Mouse (Mus musculus): ENCODE results near the gene Olfr92.
"Not testable (repeated sequence)": the region's sequence is repeated elsewhere in the genome, so short reads cannot be mapped to it uniquely, and the experiment has no call there.

The Olfr92 gene

DNA sequence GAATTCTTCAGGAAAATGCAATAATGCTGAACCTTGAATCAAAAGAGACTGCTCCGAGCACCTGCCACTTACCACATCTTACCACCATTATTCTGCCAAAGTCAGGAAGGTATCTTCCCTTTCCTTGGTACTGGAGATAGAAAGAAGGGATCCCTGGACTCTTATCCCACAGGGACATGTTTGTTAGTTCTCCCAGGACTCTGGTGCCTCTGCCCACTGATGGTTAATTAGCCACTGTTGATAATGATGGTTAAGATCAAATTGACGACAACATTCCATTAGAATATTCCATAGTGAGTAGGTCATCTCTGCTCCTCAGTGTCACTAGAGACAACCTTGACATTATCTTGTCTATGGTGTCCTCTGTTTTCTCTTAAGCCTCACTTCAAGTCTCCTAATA lies at the start of gene Olfr92:
Olfr92 (minus strand) TSS at position 101 of the 400 bp plus-strand sequence.
- in situ Hi-C loops (cut with MseI, MboI) = loop anchor here in 1 of 2 experiments (10.0 kb wide), 1 partner anchor 1395 kb away; no protein-coding TSS in a partner anchor

DNA sequence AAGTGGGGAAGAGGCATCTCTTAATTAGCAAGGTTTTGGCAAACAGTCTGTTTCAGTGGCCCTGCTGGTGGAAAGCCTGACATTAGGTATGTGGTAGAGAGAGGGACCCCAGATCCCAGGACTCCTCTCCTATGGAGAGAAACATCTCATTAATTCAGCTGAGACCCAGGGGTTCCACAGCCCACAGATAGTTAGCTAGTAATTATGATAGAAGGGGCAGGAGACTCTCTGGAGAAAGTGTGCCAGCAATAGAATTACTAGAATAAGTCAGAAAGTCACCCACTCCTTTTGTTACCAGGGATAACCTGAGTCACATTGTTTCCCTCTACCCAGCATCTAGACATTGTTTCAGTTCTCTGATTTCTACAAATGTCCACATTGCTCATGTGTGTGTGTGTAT lies 41.5 kb upstream of the Olfr92 start, which contains the start of gene Olfr93:
Olfr93 (minus strand) TSS at position 101 of the 400 bp plus-strand sequence.
- in situ Hi-C loops (cut with MseI, MboI) = no loop called here

DNA sequence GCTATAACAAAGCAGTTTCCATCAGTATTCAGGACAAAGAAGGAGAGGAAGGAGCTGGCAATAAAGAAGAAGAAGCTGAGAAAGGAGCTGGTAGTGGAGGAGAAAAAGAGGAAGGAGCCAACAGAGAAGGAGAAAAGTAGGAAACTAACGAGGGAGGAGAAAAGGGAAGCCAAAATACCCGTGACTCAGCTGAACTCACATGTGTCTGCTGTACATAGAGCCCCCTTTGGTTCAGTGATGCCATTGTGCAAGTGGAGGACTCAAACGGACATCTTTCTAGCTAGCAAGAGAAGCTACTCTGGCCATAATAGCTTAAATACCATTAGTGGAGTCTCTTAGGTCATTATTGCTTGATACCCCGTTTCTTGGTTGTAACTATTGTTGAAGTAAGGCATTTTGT lies 11.5 kb upstream of the Olfr92 start:
- in situ Hi-C loops (cut with MseI, MboI) = not testable (repeated sequence)

DNA sequence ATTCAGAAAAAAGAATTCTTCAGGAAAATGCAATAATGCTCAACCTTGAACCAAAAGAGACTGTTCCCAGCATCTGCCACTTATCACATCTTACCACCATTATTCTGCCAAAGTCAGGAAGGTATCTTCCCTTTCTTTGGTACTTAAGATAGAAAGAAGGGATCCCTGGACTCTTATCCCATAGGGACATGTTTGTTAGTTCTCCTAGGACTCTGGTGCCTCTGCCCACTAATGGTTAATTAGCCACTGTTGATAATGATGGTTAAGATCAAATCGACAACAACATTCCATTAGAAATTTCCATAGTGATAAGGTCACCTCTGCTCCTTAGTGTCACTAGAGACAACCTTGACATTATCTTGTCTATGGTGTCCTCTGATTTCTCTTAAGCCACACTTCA lies 21.7 kb downstream of the Olfr92 start, which contains the start of gene Olfr91:
Olfr91 (minus strand) TSS at position 101 of the 400 bp plus-strand sequence.
- in situ Hi-C loops (cut with MseI, MboI) = no loop called here

DNA sequence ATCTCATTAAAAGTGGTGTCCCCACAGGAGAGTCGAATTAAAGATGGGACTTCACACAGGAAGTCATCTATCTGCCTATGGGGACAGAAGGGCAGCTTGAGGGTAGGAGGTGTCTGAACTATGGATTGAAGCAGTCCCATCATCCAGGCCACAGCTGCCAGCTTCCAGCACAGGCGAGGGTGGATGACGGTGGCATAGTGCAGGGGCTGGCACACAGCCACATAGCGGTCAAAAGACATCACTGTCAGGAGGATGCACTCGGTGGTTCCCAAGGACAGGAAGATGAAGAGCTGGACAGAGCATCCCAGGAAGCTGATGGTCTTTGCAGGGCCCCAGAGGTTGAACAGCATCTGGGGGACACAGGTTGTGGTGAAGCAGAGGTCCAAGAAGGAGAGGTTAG lies 26.6 kb downstream of the Olfr92 start:
- in situ Hi-C loops (cut with MseI, MboI) = no loop called here

DNA sequence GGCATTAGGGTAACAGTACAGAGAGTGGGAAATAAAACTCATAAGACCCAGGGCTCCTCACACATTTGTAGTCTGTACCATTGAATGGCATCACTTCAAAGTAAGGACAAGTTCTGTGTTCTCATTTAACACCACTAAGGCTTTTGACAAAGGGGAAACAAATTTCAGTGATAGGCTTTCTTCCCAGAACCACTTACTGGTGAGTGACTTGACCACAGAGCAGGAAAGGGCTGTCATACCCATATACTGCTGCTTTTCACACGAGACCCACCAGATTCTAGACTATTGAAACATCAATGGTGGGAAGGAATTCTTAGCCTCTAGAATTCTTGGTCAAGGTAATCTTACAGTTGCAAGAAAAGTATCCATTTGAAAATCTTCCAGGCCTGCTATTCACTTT lies 27.7 kb downstream of the Olfr92 start:
- in situ Hi-C loops (cut with MseI, MboI) = no loop called here

DNA sequence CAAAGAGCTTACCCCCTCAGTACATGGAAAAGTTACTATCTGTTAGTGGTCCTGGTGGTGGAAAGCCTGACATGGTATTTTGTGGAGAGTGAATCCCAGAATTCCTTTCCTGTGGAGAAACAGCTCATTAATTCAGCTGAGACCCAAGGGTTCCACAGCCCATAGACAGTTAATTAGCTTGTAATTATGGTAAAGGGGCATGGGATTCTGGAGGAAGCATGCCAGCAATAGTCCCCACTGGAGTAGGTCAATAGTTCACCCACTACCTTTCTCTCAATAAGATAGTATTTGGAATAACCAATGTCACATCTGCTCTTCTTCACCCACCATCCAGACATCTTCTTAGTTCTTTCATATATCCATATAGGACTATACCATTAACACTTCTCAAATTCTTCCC lies 31.5 kb downstream of the Olfr92 start, which contains the start of gene Olfr90:
Olfr90 (minus strand) TSS at position 101 of the 400 bp plus-strand sequence.
- in situ Hi-C loops (cut with MseI, MboI) = loop anchor here in 1 of 2 experiments (10.0 kb wide), 1 partner anchor 1354 kb away; no protein-coding TSS in a partner anchor

DNA sequence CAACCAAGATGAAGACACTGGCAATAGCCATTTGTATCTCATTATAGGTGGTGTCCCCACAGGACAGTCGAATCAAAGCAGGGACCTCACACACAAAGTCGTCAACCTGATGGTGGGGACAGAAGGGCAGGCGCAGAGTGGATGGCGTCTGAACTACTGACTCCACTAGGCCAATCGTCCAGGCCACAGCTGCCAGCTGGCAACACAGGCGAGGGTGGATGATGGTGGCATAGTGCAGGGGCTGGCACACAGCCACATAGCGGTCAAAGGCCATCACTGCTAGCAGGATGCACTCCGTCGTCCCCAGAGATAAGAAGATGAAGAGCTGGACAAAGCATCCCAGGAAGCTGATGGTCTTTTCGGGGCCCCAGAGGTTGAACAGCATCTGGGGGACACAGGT lies 34.3 kb downstream of the Olfr92 start:
- in situ Hi-C loops (cut with MseI, MboI) = loop anchor here in 1 of 2 experiments (10.0 kb wide), 1 partner anchor 1351 kb away; no protein-coding TSS in a partner anchor

DNA sequence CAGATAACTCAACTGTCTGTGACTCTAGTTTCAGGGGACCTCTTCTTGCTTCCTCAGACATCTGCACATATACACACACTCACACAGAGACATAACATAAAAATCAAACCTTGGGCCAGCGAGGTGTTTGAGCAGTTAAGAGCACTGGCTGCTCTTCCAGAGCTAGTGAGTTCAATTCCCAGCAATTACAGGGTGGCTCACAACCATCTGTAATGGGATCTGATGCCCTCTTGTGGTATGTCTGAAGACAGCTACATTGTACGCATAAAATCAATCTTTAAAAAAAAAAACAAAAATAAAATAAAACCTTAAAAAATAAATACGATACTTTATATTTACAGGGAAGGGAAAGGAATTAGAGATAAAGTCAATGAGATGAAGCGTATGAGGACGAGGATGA lies 35.3 kb downstream of the Olfr92 start:
- in situ Hi-C loops (cut with MseI, MboI) = loop anchor here in 1 of 2 experiments (5.0 to 10.0 kb wide), 2 partner anchors 118 to 1350 kb away; partner anchors contain the start of gene Olfr94

DNA sequence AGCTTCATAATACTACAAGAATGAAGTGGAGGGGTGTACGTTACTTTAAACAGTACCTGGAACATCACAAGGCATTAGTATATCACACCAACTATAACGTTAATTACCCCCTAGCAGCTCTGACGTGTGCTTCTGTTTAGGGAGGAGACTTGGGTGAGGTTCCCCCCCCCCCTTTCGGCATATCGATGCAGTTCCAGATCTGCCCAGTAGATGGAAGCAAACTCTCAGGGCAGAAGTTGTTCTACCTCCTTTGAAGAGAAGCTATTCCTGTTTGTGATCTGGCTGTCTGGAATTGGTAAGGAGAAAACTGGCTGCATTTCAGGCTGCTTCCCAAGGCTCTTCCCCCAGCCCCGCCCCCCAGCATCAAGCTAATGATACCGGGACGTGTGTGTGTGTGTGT lies 36.6 kb downstream of the Olfr92 start:
- in situ Hi-C loops (cut with MseI, MboI) = loop anchor here in 1 of 2 experiments (5.0 to 10.0 kb wide), 2 partner anchors 119 to 1349 kb away; partner anchors contain the start of gene Olfr94

DNA sequence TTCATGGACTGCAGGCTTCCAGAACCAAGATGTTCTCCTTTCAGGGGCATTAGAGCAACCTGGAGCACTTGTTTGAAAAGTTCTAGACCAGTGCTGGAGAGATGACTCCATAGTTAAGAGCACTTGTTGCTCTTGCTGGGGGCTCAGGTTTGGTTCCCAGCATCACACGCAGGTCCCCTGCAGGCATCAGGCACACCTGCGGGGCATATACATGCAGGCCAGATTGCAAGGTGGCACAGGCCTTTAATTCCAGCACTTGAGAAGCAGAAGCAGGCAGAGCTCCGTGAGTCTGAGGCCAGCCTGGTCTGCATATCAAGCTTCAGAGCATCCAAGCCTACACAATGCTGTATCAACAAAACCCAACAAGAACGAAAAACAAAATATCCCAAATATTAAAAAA lies 38.2 kb downstream of the Olfr92 start:
- in situ Hi-C loops (cut with MseI, MboI) = loop anchor here in 1 of 2 experiments (5.0 to 10.0 kb wide), 2 partner anchors 121 to 1347 kb away; partner anchors contain the start of gene Olfr94

DNA sequence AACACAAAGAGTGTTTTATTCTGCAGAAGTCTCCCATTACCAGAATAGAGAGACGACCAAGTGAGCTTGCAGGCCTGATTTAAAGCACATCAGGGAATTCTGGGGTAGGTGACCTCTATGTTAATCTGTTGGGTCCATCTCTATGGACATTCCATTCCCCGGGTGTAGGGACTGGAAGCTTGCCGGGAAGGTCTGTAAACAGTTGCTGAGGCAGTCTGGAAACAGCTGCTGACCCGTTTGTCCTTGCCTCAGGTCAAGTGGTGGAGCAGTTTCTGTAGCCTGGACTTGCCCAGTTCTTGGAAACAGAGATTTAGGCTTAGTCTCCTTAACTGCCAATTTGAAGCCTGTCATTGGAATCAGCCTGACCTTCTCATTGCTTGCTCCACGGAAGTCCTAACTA lies 39.8 kb downstream of the Olfr92 start:
- in situ Hi-C loops (cut with MseI, MboI) = loop anchor here in 1 of 2 experiments (5.0 to 10.0 kb wide), 2 partner anchors 122 to 1345 kb away; partner anchors contain the start of gene Olfr94

DNA sequence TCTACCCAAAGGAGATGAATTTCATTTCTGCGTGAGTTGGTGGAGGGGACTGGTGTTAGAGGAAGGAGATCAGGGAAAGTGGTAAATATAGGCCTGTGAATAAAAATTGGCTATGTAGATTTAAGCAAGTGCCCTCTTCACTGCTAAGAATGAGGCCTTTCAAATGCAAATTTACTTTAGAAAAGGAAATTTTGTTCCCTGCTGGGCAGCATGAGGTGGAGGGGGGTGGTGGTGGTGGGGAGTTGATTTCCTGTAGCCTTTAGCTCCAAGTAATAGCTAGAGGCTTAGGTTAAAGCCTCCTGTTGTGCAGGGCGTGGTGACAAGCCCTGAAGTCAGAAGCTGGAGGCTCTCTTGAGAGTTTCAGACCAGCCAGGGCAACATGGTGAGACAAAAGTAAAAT lies 40.9 kb downstream of the Olfr92 start:
- in situ Hi-C loops (cut with MseI, MboI) = loop anchor here in 1 of 2 experiments (5.0 kb wide), 1 partner anchor 123 kb away; the partner anchor contains the start of gene Olfr94

DNA sequence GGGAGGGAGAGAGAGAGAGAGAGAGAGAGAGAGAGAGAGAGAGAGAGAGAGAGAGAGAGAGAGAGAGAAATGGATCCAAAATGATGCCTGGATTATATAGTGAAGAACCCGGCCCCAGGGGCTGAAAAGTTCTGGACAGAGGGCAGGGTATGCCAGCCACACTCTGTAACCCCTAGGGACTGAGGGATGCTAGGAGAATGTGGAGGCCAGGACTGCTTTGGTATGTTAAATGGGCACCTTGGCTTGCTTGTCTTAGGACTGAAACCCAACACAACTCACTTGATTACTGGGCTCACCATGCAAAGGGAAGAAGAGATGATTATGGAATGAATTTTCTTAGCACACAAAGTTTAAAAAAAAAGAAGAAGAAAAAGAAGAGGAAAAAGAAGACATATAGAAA lies 41.7 kb downstream of the Olfr92 start:
- in situ Hi-C loops (cut with MseI, MboI) = loop anchor here in 1 of 2 experiments (5.0 kb wide), 1 partner anchor 124 kb away; the partner anchor contains the start of gene Olfr94

DNA sequence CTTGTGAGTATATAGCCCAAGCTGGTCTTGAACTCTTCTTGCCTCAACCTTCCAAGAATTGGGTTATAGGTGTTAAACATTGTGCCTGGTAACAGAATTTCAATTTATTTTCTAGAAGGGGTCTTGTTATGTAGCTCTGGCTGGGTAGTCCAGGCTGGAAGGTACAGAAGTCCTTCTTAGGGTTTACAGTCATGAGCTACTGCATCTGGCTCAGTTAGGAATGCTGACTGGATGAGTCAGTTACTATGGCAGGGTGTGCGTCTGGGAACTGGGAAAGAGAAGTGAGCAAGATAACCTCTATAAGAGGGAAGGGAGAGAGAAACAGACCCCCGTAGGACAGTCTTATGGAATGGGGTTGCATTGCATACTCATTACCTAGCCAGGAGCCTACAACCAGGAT lies 44.1 kb downstream of the Olfr92 start:
- in situ Hi-C loops (cut with MseI, MboI) = loop anchor here in 1 of 2 experiments (5.0 kb wide), 1 partner anchor 127 kb away; the partner anchor contains the start of gene Olfr94

DNA sequence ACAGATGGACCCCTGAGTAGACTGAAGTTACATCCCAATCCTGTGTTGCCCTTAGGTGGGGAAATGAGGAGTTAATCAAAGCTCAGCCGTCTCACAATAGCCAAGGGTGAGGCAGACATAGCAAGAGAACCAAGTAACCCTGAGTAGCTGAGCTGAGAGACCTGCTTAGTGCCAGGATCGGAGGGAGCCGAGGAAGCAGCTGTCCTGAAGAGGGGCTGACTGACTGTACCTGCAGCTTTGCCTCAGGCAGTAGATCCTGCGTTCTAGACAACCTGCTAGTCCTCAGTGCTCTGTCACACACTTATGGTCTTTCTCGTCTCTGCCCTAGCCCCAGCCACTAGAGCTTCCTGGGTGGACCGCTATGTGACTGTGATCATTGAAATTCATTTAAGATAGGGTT lies 44.7 kb downstream of the Olfr92 start:
- in situ Hi-C loops (cut with MseI, MboI) = loop anchor here in 1 of 2 experiments (5.0 kb wide), 1 partner anchor 127 kb away; the partner anchor contains the start of gene Olfr94

DNA sequence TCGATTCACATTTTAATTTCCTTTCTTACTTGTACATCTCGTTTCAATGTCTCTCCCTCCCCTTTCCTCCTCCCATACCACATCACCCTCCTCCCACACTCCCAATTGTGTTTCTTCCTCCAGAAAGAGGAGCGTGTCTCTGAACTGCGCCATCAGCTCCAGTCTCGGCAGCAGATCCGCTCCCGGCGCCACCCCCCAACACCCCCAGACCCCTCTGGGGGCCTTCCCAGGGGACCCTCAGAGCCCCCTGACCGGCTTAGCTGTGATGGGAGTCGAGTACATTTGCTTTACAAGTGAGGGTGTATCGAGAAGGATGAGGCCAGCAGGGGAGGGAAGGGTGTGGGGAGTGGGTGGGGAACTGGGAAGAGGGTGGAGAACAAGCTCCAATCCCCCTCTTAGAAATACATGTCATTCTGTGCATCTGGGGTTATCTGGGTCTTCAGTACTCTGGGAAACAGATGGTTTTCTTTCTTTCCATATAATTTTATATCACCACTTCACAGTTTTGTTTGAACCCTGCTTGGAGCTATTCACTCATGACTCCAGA lies 47.1 kb downstream of the Olfr92 start:
- in situ Hi-C loops (cut with MseI, MboI) = no loop called here

DNA sequence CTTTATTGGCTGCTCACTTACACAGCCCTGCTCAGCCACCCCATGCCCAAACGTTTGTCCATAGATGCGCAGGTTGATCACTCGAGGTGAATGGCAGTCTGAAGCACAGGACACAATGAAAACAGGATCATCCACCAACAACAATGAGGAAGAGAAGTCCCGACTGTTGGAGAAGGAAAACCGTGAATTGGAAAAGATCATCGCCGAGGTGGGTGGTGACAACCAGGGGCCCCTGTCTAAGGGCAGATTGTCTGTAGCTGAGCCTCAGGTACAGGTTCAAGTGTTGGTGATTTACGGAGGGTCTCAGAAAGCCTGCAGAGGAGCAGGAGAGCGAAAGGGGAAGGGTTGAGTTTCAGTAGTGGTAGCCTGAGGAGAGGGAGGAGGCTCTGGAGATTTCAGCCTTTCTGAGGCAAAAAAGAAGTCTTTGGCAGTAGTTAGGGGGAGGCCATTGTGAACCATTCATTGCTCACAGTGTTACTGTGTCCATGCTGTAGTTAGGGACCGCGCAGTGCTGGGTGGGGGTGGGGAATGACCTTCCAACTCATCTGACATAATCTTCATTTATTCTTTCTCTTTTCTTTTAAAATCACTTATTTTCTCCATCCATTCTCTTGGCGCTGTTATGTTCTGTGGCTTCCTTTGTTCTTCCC lies 47.7 kb downstream of the Olfr92 start:
- in situ Hi-C loops (cut with MseI, MboI) = no loop called here

DNA sequence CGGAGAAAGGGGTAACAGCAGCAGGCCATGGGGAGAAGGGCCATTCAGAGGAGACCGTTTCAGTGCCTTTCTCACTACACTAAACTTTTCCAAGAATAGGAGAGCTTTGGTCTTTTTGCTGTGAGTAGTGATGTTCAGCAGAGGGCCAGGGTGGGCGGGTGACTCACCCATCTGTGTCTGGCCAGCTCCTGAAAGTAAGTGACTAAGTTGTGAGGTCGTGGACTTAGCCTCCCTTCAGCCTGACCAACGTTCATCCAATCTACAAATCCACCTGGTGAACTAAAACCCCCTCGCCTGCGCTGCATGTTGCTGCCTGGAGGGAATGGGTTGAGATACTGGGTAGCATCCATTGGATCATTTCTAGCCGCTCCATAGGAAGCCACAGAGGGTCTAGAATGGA lies 49.8 kb downstream of the Olfr92 start:
- in situ Hi-C loops (cut with MseI, MboI) = no loop called here

DNA sequence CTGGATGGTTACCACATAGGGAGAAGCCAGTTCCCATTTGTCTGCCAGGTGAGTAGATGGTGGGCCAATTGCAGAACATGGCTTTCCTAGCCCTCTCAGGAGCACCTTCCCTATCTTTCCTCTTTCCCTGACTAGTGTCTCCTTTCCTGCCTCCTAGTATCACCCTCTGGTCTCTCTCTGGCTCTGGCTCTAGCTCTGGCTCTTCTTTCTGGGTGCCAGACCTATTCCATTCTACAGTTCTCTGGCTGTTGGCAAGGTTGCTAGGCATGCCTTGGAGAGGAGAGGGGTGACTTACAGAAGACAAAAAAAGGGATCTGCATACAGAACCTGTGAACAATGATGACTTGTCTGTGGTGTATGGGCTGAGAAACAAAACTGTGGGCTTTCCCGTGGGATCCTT lies 52.0 kb downstream of the Olfr92 start:
- in situ Hi-C loops (cut with MseI, MboI) = no loop called here

DNA sequence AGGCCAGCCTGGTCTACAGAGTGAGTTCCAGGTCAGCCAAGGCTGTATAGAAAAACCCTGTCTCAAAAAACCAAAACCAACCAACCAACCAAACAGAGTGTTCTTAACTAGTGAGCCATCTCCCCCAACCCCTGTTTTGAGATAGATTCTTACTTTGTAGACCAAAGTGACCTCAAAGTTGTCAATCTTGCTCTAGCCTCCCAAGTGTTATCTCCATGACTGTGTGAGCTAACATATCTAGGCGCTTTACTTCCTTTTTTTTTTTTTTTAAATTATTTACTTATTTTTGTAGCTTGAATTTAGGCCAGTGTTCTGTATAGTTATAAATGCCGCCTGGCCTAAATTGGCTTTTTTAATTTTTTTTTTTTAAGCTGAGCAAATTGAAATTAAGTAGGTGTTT lies 53.9 kb downstream of the Olfr92 start:
- in situ Hi-C loops (cut with MseI, MboI) = no loop called here
